Comparison of ENCODE assay signal across 9 mouse cellular contexts in genomic region chr8:107324142-107324541, GRCm38 (mm10). TPM values are rescaled to one million over a fixed set of nuclear protein-coding genes. Genes with fewer than 3 reads are reported as not detected.
A peak's percentile ranks its signal among the peaks of the same experiment; 100 is the strongest.
DNase-seq lines count a peak whose midpoint lies in the region; ATAC-seq and TF ChIP-seq lines count a peak whose summit lies in the region.
"Had no signal": no experiment of that assay in that cellular context is flagged by ENCODE, and none has a peak within 500 bp of the region (broad histone marks: within the 10 kb centered on the region; RNA-seq: fewer than 3 reads in every experiment).

No protein-coding gene starts in this region.

- ATAC-seq in erythroid progenitor cell, adult 5-6 weeks (replicated peaks; ENCODE audit: low FRiP score, poor library complexity, severe bottlenecking) = peak; percentile 85

- no peak overlapping the region for H3K9ac ChIP-seq in ES-E14 (ENCODE audit: insufficient read depth, low read depth, low read length, poor library complexity, severe bottlenecking)

- in situ Hi-C loops in ES-E14 (cut with MboI; ENCODE audit: low sequenced_read_pairs in 2 of 2, unreplicated experiment in 2 of 2) = loop anchor here in 1 of 2 experiments (25.0 kb wide), 1 partner anchor 212 kb away; no protein-coding TSS in a partner anchor

- 0% methylated on average over 1 of the region's 1 CpGs for whole genome bisulfite sequencing in lung, adult 2 months

- peak; percentile 90 for TF ChIP-seq CTCF in brain, embryonic 14.5 days (IDR thresholded peaks at IDR 0.05; ENCODE audit: borderline replicate concordance, extremely low read depth, insufficient read depth, insufficient read length)
- TF ChIP-seq CTCF in lung, adult 2 months (IDR thresholded peaks at IDR 0.05; ENCODE audit: insufficient read depth, low read length) = peak; percentile 89

- no peaks in the 10 kb centered on the region for H3K36me3 ChIP-seq in ES-E14 (ENCODE audit: control insufficient read depth, insufficient read depth, low read length, poor library complexity, severe bottlenecking)

- intact Hi-C loops in heart, postnatal 14 days (cut with DNase I) = loop anchor here (1.0 to 5.0 kb wide), 3 partner anchors 117 to 208 kb away; no protein-coding TSS in a partner anchor

- peak; percentile 70 for DNase-seq in ES-E14 (ENCODE audit: low read depth, low spot score)
- peak; percentile 93 for DNase-seq in brain, embryonic 14.5 days (ENCODE audit: low read depth)
- DNase-seq in heart, postnatal 14 days = peak; percentile 74 to 87
- peak; percentile 88 for DNase-seq in layer of hippocampus, adult 11-12 months (ENCODE audit: low spot score)
- DNase-seq in lung, adult 2 months = peak; percentile 54
- DNase-seq in retina, postnatal 1 day = peak; percentile 89
- DNase-seq in thymus, postnatal 36 days = peak; percentile 73 to 78

- no peaks in the 10 kb centered on the region for H3K4me1 ChIP-seq in ES-E14 (ENCODE audit: control insufficient read depth in 2 of 2, insufficient read depth in 2 of 2, low read length in 2 of 2, poor library complexity in 1 of 2)
- H3K4me1 ChIP-seq in lung, adult 2 months (ENCODE audit: control insufficient read depth, insufficient read depth, low read length) = no peaks in the 10 kb centered on the region; the same call in 1 of the 2 replicates

- no peak for TF ChIP-seq POLR2A in brain, embryonic 14.5 days (IDR thresholded peaks at IDR 0.05; ENCODE audit: borderline replicate concordance, extremely low read depth, insufficient read depth, insufficient read length, poor library complexity, severe bottlenecking)
- TF ChIP-seq POLR2A in lung, adult 2 months (IDR thresholded peaks at IDR 0.05; ENCODE audit: borderline replicate concordance, extremely low read depth, low read depth, low read length) = no peak

- no peaks in the 10 kb centered on the region for H3K9me3 ChIP-seq in ES-E14 (ENCODE audit: control insufficient read depth, insufficient read depth, low read depth, low read length)

- H3K27ac ChIP-seq in ES-E14 (ENCODE audit: insufficient read depth, low read depth, low read length, poor library complexity, severe bottlenecking) = no peak overlapping the region
- H3K27ac ChIP-seq: macrophage had no signal

- H3K4me3 ChIP-seq in ES-E14 (ENCODE audit: insufficient read depth in 1 of 2, low read depth in 1 of 2, low read length in 2 of 2, poor library complexity in 1 of 2, severe bottlenecking in 1 of 2) = no peak overlapping the region
- H3K4me3 ChIP-seq in lung, adult 2 months (replicated peaks; ENCODE audit: extremely low read depth, low read depth, low read length) = no peak overlapping the region

TF ChIP-seq in ES-E14, 5 proteins besides CTCF, POLR2A, EP300 and RAD21:
- no peak for TF ChIP-seq ZNF384 (IDR thresholded peaks at IDR 0.05; ENCODE audit: low read depth, low read length)
- TF ChIP-seq ZC3H11A (IDR thresholded peaks at IDR 0.05; ENCODE audit: borderline replicate concordance, low read depth, low read length) = peak; percentile 94

RNA-seq across cellular contexts. Expression of gene Nfat5, which starts 30.9 kb away (rescaled TPM):
- 24.2 and 24.5 TPM in 2 replicates for total RNA-seq in ES-E14 (2012; rRNA removed)
- polyA plus RNA-seq in brain, embryonic 14.5 days (2012; rRNA removed) = 39.8 and 42.7 TPM in 2 replicates
- 21.0 and 35.7 TPM in 2 replicates for total RNA-seq in erythroid progenitor cell, adult 5-6 weeks (2015; ENCODE audit: low replicate concordance)
- total RNA-seq in erythroid progenitor cell, adult 5-6 weeks (2017; ENCODE audit: low replicate concordance) = 19.3 and 23.6 TPM in 2 replicates
- total RNA-seq in heart, postnatal 14 days (2021) = 10 to 100 TPM; 36.5 to 36.6 TPM
- 21.0 and 31.2 TPM in 2 replicates for polyA plus RNA-seq in lung, adult 2 months (2012; rRNA removed)
